Mouse (Mus musculus) mouse trophoblast stem cell (cell line): ENCODE measurements around the gene Yrdc.

Experiments
- in situ Hi-C, 2 experiments: fragments of 300-500 bp; cut with MseI, MboI; formaldehyde crosslinking; loops; 2 replicates in 1 of 2; 3 replicates in 1 of 2; pipeline ENCODE4 v1.15.1; 2025

Gene Yrdc

GRCm38 (mm10) chr4:124849631-124850260 is 733 bp upstream of the Yrdc start:
- in situ Hi-C loops = no loop called here

GRCm38 (mm10) chr4:124850933-124851658 is 617 bp downstream of the Yrdc start, which contains the start of gene 1110065P20Rik:
Gene 1110065P20Rik (minus strand): TSS chr4:124851196.
- in situ Hi-C loops = no loop called here

GRCm38 (mm10) chr4:124856294-124856693 is 5.8 kb downstream of the Yrdc start:
- in situ Hi-C loops = no loop called here

GRCm38 (mm10) chr4:124858370-124858769 is 7.9 kb downstream of the Yrdc start:
- in situ Hi-C loops = no loop called here

- in situ Hi-C loops = no loop called here
Observed at GRCm38 (mm10) chr4:124860446-124860845, 10.0 kb downstream of the Yrdc start.

GRCm38 (mm10) chr4:124861283-124862188 is 11.1 kb downstream of the Yrdc start, which contains the start of gene Maneal:
Gene Maneal (minus strand): TSS chr4:124862171.
- in situ Hi-C loops = no loop called here

GRCm38 (mm10) chr4:124872719-124873118 is 22.2 kb downstream of the Yrdc start:
- in situ Hi-C loops = no loop called here

GRCm38 (mm10) chr4:124880599-124880998 is 30.1 kb downstream of the Yrdc start, which contains the start of gene Epha10:
Gene Epha10 (plus strand): TSS chr4:124880899.
- in situ Hi-C loops = no loop called here

GRCm38 (mm10) chr4:124881341-124881908 is 30.9 kb downstream of the Yrdc start:
- in situ Hi-C loops = no loop called here

GRCm38 (mm10) chr4:124882151-124882729 is 31.8 kb downstream of the Yrdc start:
- in situ Hi-C loops = no loop called here

GRCm38 (mm10) chr4:124888702-124889101 is 38.2 kb downstream of the Yrdc start:
- in situ Hi-C loops = no loop called here

- in situ Hi-C loops = no loop called here
Observed at GRCm38 (mm10) chr4:124889935-124890334, 39.5 kb downstream of the Yrdc start.

GRCm38 (mm10) chr4:124890831-124891230 is 40.4 kb downstream of the Yrdc start:
- in situ Hi-C loops = no loop called here

GRCm38 (mm10) chr4:124893769-124894168 is 43.3 kb downstream of the Yrdc start:
- in situ Hi-C loops = no loop called here

GRCm38 (mm10) chr4:124894508-124895428 is 44.3 kb downstream of the Yrdc start:
- in situ Hi-C loops = no loop called here

GRCm38 (mm10) chr4:124898428-124898827 is 47.9 kb downstream of the Yrdc start:
- in situ Hi-C loops = no loop called here

GRCm38 (mm10) chr4:124899906-124900305 is 49.4 kb downstream of the Yrdc start:
- in situ Hi-C loops = no loop called here
